Mouse (Mus musculus): Measurements from ENCODE around the gene Sacs.

DNA sequence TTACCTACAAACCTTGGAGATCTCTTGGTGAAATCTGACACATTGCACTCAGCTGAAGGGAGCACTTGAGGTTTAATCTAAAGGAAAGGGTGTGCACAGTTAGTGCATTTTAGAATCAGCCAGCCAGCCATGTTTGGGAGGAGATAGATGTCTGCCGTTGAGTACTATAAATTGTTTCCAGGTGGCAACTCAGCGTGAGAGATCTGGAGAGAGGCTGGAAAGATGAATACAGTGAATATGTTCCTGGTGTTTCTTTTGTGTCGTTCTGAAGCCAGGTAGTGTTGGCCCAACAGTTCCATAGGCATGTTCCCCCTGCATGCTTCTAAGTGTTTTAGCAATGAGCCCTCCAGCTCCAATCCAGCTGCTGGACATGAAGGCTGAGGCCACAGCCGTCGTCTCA, 82.9 kb downstream of the Sacs start:
- TF ChIP-seq CTCF (IDR thresholded peaks at IDR 0.05; ENCODE audit: extremely low read depth, insufficient read depth, insufficient read length, insufficient replicate concordance) (no peak), POLR2A (IDR thresholded peaks at IDR 0.05; ENCODE audit: low read depth, low read length) (no peak)

Measured in spleen, adult 2 months (tissue).